8 mouse cellular contexts compared by ENCODE assay signal in genomic region chr16:25263520-25264149, GRCm38 (mm10). TPM values are rescaled to one million over a fixed set of nuclear protein-coding genes. Genes with fewer than 3 reads are reported as not detected.
A peak's percentile ranks its signal among the peaks of the same experiment; 100 is the strongest.
DNase-seq lines count a peak whose midpoint lies in the region; ATAC-seq lines count a peak whose summit lies in the region.

No protein-coding gene starts in this region.

- 38% methylated on average over 9 of the region's 9 CpGs for WGBS in kidney, embryonic 16.5 days
- 26% methylated on average over 9 of the region's 9 CpGs for WGBS in liver, embryonic 13.5 days (ENCODE audit: insufficient replicate concordance)
- 42% methylated on average over 9 of the region's 9 CpGs for WGBS in neural tube, embryonic 12.5 days

- H3K9me3 ChIP-seq in kidney, embryonic 16.5 days (ENCODE audit: low read length): no peaks in the 10 kb centered on the region
- no peaks in the 10 kb centered on the region for H3K9me3 ChIP-seq in liver, embryonic 13.5 days (replicated peaks)
- no peaks in the 10 kb centered on the region for H3K9me3 ChIP-seq in neural tube, embryonic 12.5 days

- H3K27me3 ChIP-seq in kidney, embryonic 16.5 days (ENCODE audit: insufficient read depth, low read length): peaks cover 3% of the 10 kb centered on the region; the same call in 1 of the 2 replicates
- no peaks in the 10 kb centered on the region for H3K27me3 ChIP-seq in liver, embryonic 13.5 days
- H3K27me3 ChIP-seq in neural tube, embryonic 12.5 days (replicated peaks): no peaks in the 10 kb centered on the region

- ATAC-seq in kidney, embryonic 16.5 days (ENCODE audit: low FRiP score, low TSS enrichment): 0 out of 2 replicates have a peak, but pooled peaks have one; percentile 35
- no peak for ATAC-seq in liver, embryonic 13.5 days (ENCODE audit: low read depth)
- ATAC-seq in neural tube, embryonic 12.5 days (ENCODE audit: low FRiP score, low read depth): peak; percentile 71

- no peaks in the 10 kb centered on the region for H3K36me3 ChIP-seq in kidney, embryonic 16.5 days (ENCODE audit: insufficient read depth, low read length)
- no peaks in the 10 kb centered on the region for H3K36me3 ChIP-seq in liver, embryonic 13.5 days
- H3K36me3 ChIP-seq in neural tube, embryonic 12.5 days: no peaks in the 10 kb centered on the region

- no peaks in the 10 kb centered on the region for H3K4me1 ChIP-seq in kidney, embryonic 16.5 days (ENCODE audit: insufficient read depth, low read length)
- no peaks in the 10 kb centered on the region for H3K4me1 ChIP-seq in liver, embryonic 13.5 days (replicated peaks)
- H3K4me1 ChIP-seq in neural tube, embryonic 12.5 days: no peaks in the 10 kb centered on the region

- H3K27ac ChIP-seq in kidney, embryonic 16.5 days (ENCODE audit: low read length): no peak overlapping the region
- H3K27ac ChIP-seq in liver, embryonic 13.5 days: no peak overlapping the region
- H3K27ac ChIP-seq in neural tube, embryonic 12.5 days: no peak overlapping the region

- no peak overlapping the region for H3K9ac ChIP-seq in kidney, embryonic 16.5 days (replicated peaks; ENCODE audit: low read length)
- H3K9ac ChIP-seq in liver, embryonic 13.5 days: no peak overlapping the region
- H3K9ac ChIP-seq in neural tube, embryonic 12.5 days: no peak overlapping the region

- peak; percentile 85 to 86 for DNase-seq in B cell, adult 2 months
- DNase-seq in adrenal gland, postnatal 14 days: peak; percentile 85
- DNase-seq in embryo, embryonic 9.5 days (ENCODE audit: extremely low spot score): peak; percentile 79
- DNase-seq in heart, adult 18-20 months: peak; percentile 76 to 94
- peak; percentile 6 for DNase-seq in liver, embryonic 13.5 days
- DNase-seq in testis, postnatal 10 days (ENCODE audit: low spot score): peak; percentile 93

- no peak overlapping the region for H3K4me3 ChIP-seq in kidney, embryonic 16.5 days (ENCODE audit: low read length)
- no peak overlapping the region for H3K4me3 ChIP-seq in liver, embryonic 13.5 days (replicated peaks)
- H3K4me3 ChIP-seq in neural tube, embryonic 12.5 days: no peak overlapping the region

- no peak overlapping the region for H3K4me2 ChIP-seq in kidney, embryonic 16.5 days (replicated peaks; ENCODE audit: low read depth, low read length)
- H3K4me2 ChIP-seq in liver, embryonic 13.5 days: no peak overlapping the region
- H3K4me2 ChIP-seq in neural tube, embryonic 12.5 days (replicated peaks): no peak overlapping the region

RNA-seq across cellular contexts. Expression of gene Tprg, which starts 23.0 kb away (rescaled TPM):
- not detected in 2 replicates for total RNA-seq in adrenal gland, postnatal 14 days (2021)
- total RNA-seq in heart, adult 18-20 months (2021): not detected
- not detected in 2 replicates for polyA plus RNA-seq in kidney, embryonic 16.5 days (2015; fragmentation: Nextera tagmentation; extraction: Ambion mirVana)
- not detected in 2 replicates for polyA plus RNA-seq in liver, embryonic 13.5 days (2015; fragmentation: Nextera tagmentation; extraction: Ambion mirVana)
- polyA plus RNA-seq in neural tube, embryonic 12.5 days (2016; fragmentation: Nextera tagmentation; extraction: Ambion mirVana): not detected in 2 replicates

Comparison
In these comparisons a context has a peak if more than half of its experiments do, and no peak if none do; other contexts are left out.
1. DNase-seq: peak in every context shown above with its lines; median percentile 93 in testis, postnatal 10 days; 86 in B cell, adult 2 months; 85 in adrenal gland, postnatal 14 days; 85 in heart, adult 18-20 months; 79 in embryo, embryonic 9.5 days; 6 in liver, embryonic 13.5 days.